Mouse (Mus musculus) heart, embryonic 14.5 days (tissue): ENCODE measurements around the gene Spem1. TPM values are rescaled to one million over a fixed set of nuclear protein-coding genes. Genes with fewer than 3 reads are reported as not detected.

Experiments used
- ATAC-seq: fragments of 200-750 bp; cut with Nextera tagmentation; 2 replicates; pipeline ENCODE4 v1.8.0; 2017; ENCODE audit warnings: low read depth, moderate TSS enrichment; ENCODE audit not compliant: insufficient number of reproducible peaks, insufficient read depth, low FRiP score
- H3K27ac ChIP-seq, 2 experiments: fragments of 200-500 bp in 1 of 2; fragments of 300-500 bp in 1 of 2; sonication (generic) in 1 of 2; replicated peaks in 1 of 2; 2 replicates each; pipeline ENCODE4 v1.5.1; 2012 to 2014; ENCODE audit warnings: low read depth in 2 of 2, low read length in 2 of 2, control low read depth in 1 of 2, mild to moderate bottlenecking in 1 of 2, mixed read lengths in 1 of 2; ENCODE audit not compliant: control insufficient read depth in 1 of 2, insufficient read depth in 1 of 2
- H3K27me3 ChIP-seq: fragments of 300-500 bp; sonication (generic); 2 replicates; pipeline ENCODE4 v1.6.1; 2014; ENCODE audit warnings: mild to moderate bottlenecking, low read length, control low read depth; ENCODE audit not compliant: control insufficient read depth, insufficient read depth
- H3K36me3 ChIP-seq: fragments of 300-500 bp; sonication (generic); 2 replicates; pipeline ENCODE4 v1.6.1; 2014; ENCODE audit warnings: mild to moderate bottlenecking, control low read depth, low read length, mixed read lengths; ENCODE audit not compliant: control insufficient read depth, insufficient read depth
- H3K4me1 ChIP-seq, 2 experiments: fragments of 200-500 bp in 1 of 2; fragments of 300-500 bp in 1 of 2; sonication (generic) in 1 of 2; 2 replicates each; pipeline ENCODE4 v1.6.1; 2012 to 2014; ENCODE audit warnings: low read length in 2 of 2, control low read depth in 1 of 2, mixed read lengths in 1 of 2; ENCODE audit not compliant: control insufficient read depth in 2 of 2, insufficient read depth in 2 of 2
- H3K4me2 ChIP-seq: fragments of 300-500 bp; sonication (generic); 2 replicates; pipeline ENCODE4 v1.6.1; 2014; ENCODE audit warnings: mild to moderate bottlenecking, low read length
- H3K4me3 ChIP-seq, 2 experiments: fragments of 200-500 bp in 1 of 2; fragments of 300-500 bp in 1 of 2; sonication (generic) in 1 of 2; 2 replicates each; pipeline ENCODE4 v1.5.1; 2012 to 2014; ENCODE audit warnings: low read length in 2 of 2, mild to moderate bottlenecking in 2 of 2, control low read depth in 1 of 2, low read depth in 1 of 2, moderate library complexity in 1 of 2; ENCODE audit not compliant: control insufficient read depth in 1 of 2, insufficient read depth in 1 of 2
- H3K9ac ChIP-seq: fragments of 300-500 bp; sonication (generic); 2 replicates; pipeline ENCODE4 v1.6.1; 2014; ENCODE audit warnings: mild to moderate bottlenecking, low read length
- H3K9me3 ChIP-seq: fragments of 300-500 bp; sonication (generic); 2 replicates; pipeline ENCODE4 v1.6.1; 2016; ENCODE audit warnings: low read length, control low read depth; ENCODE audit not compliant: control insufficient read depth
- WGBS: fragments of 180-500 bp; shearing (Covaris S2); extraction: QIAGEN DNeasy Blood & Tissue Kit; methylation state at CpG from one replicate; pipeline ENCODE4 v1.1.7; 2014; 5-methylcytosine and 5-hydroxymethylcytosine counted together
- polyA plus RNA-seq: library from polyadenylated mRNA; unstranded; fragments of >200 nt; fragmentation: Nextera tagmentation; extraction: Ambion mirVana; gene quantifications from 2 replicates; pipeline ENCODE4 v1.2.1, GENCODE M21; 2014

Gene Spem1
- polyA plus RNA-seq, 1 experiment from 2014 or later, result not detected

DNA sequence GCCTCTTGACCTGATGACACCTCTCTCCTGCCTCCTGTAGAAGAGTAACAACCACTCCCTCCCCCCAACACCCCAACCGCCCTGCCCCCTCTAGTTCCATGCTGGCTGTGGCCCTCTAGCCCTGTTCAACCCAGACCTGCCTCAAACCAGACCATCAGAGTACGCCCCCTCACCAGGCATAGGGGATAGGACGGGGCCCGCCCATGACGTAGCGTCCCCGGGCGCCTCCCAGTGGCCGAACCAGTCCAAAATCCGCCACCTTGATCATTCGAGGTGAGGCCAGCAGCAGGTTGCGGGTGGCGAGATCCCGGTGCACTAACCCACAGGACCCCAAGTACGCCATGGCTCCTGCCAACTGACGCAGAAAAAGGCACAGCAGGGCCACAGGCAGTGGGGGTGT lies 33.4 kb upstream of the Spem1 start:
- Histone ChIP-seq H3K4me2 (0 out of 2 replicates have a peak overlapping the region, but pooled peaks have one; percentile 6), H3K36me3 (peaks cover 15% of the 10 kb centered on the region)

DNA sequence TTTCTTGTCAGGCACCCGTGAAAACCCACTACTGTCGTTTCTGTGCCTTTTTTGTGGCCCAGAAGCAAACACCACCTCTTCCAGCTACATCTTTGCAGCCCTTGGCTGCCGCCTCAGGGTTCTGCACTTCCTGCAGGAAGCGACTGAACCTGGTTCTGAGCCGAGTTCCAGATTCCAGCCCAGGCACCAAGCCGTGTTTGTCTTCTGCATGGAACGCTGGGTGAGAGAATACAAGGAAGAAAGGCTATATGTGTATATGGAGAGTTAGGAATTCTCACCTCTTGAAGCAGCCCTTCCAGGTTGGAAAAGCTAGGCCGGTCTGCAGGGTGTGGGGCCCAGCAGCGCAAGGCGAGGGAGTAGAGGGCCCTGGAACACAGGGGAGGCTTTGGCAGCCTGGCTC lies 32.7 kb upstream of the Spem1 start:
- no peak overlapping the region for H3K4me2 ChIP-seq
- no peak for ATAC-seq
- WGBS, result 74% methylated on average over 10 of the region's 10 CpGs

More for the DNA sequence above, 33.4 kb upstream of the Spem1 start:
- Histone ChIP-seq H3K9ac (no peak overlapping the region), H3K27me3 (peaks cover 17% of the 10 kb centered on the region), H3K27ac (no peak overlapping the region), H3K4me3 (no peak overlapping the region), H3K9me3 (no peaks in the 10 kb centered on the region), H3K4me1 (peaks cover 4 to 6% of the 10 kb centered on the region in 2 experiments; a peak in 2 of 4 replicates)
- ATAC-seq, result no peak
- 19% methylated on average over 16 of the region's 16 CpGs for WGBS

DNA sequence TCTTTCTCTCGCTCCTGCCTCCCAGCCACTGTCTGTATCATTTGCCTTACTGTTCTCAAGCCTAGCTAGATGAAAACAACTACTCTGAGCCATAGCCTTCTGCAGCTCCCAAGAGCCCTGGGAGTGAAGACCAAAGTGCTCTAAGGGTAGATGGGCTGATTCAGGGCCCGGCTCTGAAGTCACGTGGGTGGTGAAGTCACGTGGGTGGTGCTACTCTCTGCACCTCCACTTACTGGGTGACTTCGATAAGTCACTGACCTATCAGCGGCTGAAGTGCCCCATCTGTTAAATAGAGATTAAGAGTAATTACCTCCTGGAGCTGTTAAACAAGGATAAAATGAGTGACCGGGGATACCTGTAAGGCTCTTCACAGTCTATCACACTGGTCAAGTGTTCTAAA lies 32.0 kb upstream of the Spem1 start:
- Histone ChIP-seq H3K27me3 (peaks cover 16% of the 10 kb centered on the region), H3K9ac (no peak overlapping the region), H3K9me3 (no peaks in the 10 kb centered on the region), H3K4me2 (no peak overlapping the region), H3K27ac (no peak overlapping the region), H3K4me1 (peaks cover 4 to 6% of the 10 kb centered on the region in 2 experiments; a peak in 2 of 4 replicates), H3K4me3 (no peak overlapping the region), H3K36me3 (peaks cover 29% of the 10 kb centered on the region)
- 27% methylated on average over 7 of the region's 7 CpGs for WGBS
- ATAC-seq, result 0 out of 2 replicates have a peak, but pooled peaks have one; percentile 9

More for the DNA sequence above, 32.7 kb upstream of the Spem1 start:
- no peak overlapping the region for H3K27ac ChIP-seq
- no peak overlapping the region for H3K9ac ChIP-seq
- peaks cover 22% of the 10 kb centered on the region for H3K36me3 ChIP-seq
- H3K9me3 ChIP-seq, result no peaks in the 10 kb centered on the region
- H3K27me3 ChIP-seq, result peaks cover 17% of the 10 kb centered on the region
- H3K4me3 ChIP-seq, result no peak overlapping the region
- H3K4me1 ChIP-seq, result peaks cover 4 to 6% of the 10 kb centered on the region in 2 experiments; a peak in 2 of 4 replicates

DNA sequence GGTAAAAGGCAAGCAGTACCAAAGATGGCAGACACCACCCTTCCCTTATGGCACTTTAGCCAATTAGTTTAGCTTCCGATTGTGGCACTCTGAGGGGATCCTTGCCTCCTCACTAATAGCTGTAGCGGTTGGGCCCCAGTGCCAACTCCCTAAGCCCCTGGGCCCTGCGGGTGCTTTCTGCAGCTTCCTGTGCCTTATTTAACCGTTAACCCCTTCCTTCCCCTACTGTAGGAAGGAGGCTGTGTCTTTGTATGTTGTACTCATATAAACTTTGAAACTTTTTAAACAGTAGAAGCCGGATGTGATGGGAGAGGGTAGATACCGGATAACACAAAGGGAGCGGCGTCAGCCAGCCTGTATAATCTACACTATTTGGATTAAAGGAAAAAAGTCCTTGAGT lies 28.8 kb upstream of the Spem1 start:
- H3K9me3 ChIP-seq, result no peaks in the 10 kb centered on the region
- H3K4me2 ChIP-seq, result no peak overlapping the region
- H3K9ac ChIP-seq, result no peak overlapping the region
- H3K27ac ChIP-seq, result no peak overlapping the region
- WGBS, result 74% methylated on average over 8 of the region's 8 CpGs
- peaks cover 15 to 18% of the 10 kb centered on the region in 2 experiments for H3K4me1 ChIP-seq
- no peak overlapping the region for H3K4me3 ChIP-seq
- ATAC-seq, result no peak
- no peaks in the 10 kb centered on the region for H3K27me3 ChIP-seq
- peaks cover 42% of the 10 kb centered on the region for H3K36me3 ChIP-seq

DNA sequence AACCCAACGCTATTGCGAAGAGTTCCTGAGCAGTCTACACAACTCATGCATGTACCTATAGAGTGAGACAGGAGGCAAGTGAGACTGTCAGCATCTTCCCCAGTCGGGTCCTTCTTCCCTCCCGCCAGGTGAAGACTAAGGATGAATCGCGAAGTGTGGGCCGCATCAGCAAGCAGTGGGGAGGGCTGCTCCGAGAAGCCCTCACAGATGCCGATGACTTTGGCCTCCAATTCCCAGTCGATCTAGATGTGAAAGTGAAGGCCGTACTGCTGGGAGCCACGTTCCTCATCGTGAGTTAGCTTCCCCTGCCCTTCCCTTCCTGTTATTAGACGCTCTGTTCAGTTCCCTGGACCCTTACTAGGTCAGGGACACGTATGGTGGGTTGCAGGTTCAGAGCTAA lies 27.9 kb upstream of the Spem1 start:
- Histone ChIP-seq H3K36me3 (peaks cover 42% of the 10 kb centered on the region), H3K4me1 (peaks cover 16 to 23% of the 10 kb centered on the region in 2 experiments)
- WGBS, result 93% methylated on average over 15 of the region's 15 CpGs

DNA sequence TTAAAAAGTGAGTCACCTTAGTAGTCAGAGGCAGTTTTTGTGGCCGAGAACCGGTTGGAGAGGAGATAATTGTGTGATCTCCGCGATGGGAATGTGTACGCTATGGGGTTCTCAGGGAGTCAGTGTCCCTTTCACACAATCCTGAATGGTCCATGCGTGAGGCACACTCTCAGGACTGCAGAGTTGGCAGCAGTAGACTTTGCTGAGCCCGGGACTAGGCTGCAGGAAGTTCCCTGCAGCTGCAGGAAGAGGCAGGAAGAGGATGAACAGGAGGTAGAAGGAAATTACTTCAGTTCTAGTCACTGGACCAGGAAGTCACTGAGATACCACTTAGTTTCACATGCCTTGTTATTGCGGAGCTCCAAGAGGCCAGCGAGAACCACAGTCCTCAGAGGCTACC lies 27.1 kb upstream of the Spem1 start:
- H3K27ac ChIP-seq, result peak overlapping the region; percentile 12 to 30; a peak in 2 of 4 replicates
- H3K27me3 ChIP-seq, result no peaks in the 10 kb centered on the region
- WGBS, result 73% methylated on average over 9 of the region's 9 CpGs
- H3K9ac ChIP-seq, result no peak overlapping the region
- peaks cover 42% of the 10 kb centered on the region for H3K36me3 ChIP-seq
- H3K9me3 ChIP-seq, result no peaks in the 10 kb centered on the region
- H3K4me2 ChIP-seq, result no peak overlapping the region
- no peak for ATAC-seq
- H3K4me3 ChIP-seq, result no peak overlapping the region
- H3K4me1 ChIP-seq, result peaks cover 14 to 23% of the 10 kb centered on the region in 2 experiments

More for the DNA sequence above, 27.9 kb upstream of the Spem1 start:
- no peak overlapping the region for H3K4me2 ChIP-seq
- H3K4me3 ChIP-seq, result no peak overlapping the region
- H3K27me3 ChIP-seq, result no peaks in the 10 kb centered on the region
- H3K27ac ChIP-seq, result 0 out of 4 replicates have a peak overlapping the region, but pooled peaks of 1 of the 2 experiments have one; percentile 24
- no peak overlapping the region for H3K9ac ChIP-seq
- no peaks in the 10 kb centered on the region for H3K9me3 ChIP-seq
- no peak for ATAC-seq

DNA sequence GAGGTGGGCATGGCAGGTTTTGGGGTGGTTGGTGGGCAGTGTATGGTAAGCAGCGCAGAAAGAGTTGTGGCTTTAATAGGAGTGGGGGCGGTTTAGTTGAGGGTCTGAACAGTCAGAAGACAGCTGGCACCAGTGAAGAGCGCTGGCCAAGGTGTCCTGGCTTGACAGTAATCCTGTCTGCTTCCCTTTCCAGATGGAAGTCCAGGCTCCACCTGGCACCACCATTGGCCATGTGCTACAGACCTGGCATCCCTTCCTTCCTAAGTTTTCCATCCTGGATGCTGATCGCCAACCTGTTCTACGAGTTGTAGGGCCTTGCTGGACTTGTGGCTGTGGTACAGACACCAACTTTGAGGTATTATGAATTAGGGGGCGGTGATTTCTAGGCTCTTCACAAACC lies 26.0 kb upstream of the Spem1 start:
- H3K9ac ChIP-seq, result no peak overlapping the region

More for the DNA sequence above, 26.0 kb upstream of the Spem1 start:
- Histone ChIP-seq H3K4me3 (peak overlapping the region in 1 of 2 experiments; percentile 84; a peak in 1 of 4 replicates), H3K9me3 (no peaks in the 10 kb centered on the region), H3K27me3 (no peaks in the 10 kb centered on the region), H3K36me3 (peaks cover 42% of the 10 kb centered on the region), H3K27ac (no peak overlapping the region), H3K4me2 (peak overlapping the region; percentile 89), H3K4me1 (peaks cover 14 to 19% of the 10 kb centered on the region in 2 experiments)
- WGBS, result 94% methylated on average over 6 of the region's 6 CpGs
- ATAC-seq, result no peak
